Mouse (Mus musculus) lung, adult 2 months (tissue): ENCODE data around the gene Map3k21.

Experiments
- CTCF ChIP-seq: fragments of 200-500 bp; IDR thresholded peaks from 2 replicates; pipeline ENCODE4 v1.5.1; 2011; ENCODE audit warnings: mild to moderate bottlenecking, low read length, control low read depth; ENCODE audit not compliant: insufficient read depth
- POLR2A ChIP-seq: fragments of 200-500 bp; IDR thresholded peaks from 2 replicates; pipeline ENCODE4 v1.6.1; 2011; ENCODE audit warnings: low read depth, mild to moderate bottlenecking, control low read depth, low read length, borderline replicate concordance; ENCODE audit errors: extremely low read depth

GRCm38 (mm10) chr8:125960037-125960436 lies 49.8 kb downstream of the Map3k21 start:
- TF ChIP-seq CTCF: no peak
- no peak for TF ChIP-seq POLR2A
